Mouse (Mus musculus) megakaryocyte, embryonic 14.5 days (primary cell): Measurements from ENCODE around the gene Rex1bd. TPM values are rescaled to one million over a fixed set of nuclear protein-coding genes. Genes with fewer than 3 reads are reported as not detected.

Experiments used
- H3K27me3 ChIP-seq: replicated peaks from 2 replicates; pipeline ENCODE3; 2012; ENCODE audit warnings: inconsistent platforms
- H3K36me3 ChIP-seq: replicated peaks from 2 replicates; pipeline ENCODE3; 2012; ENCODE audit warnings: low read length, inconsistent platforms, mixed read lengths
- H3K4me1 ChIP-seq: 2 replicates; pipeline ENCODE4 v1.6.1; 2012; ENCODE audit warnings: inconsistent platforms
- H3K4me3 ChIP-seq: replicated peaks from 2 replicates; pipeline ENCODE3; 2012; ENCODE audit warnings: moderate library complexity, mild to moderate bottlenecking, inconsistent platforms
- H3K9me3 ChIP-seq: 2 replicates; pipeline ENCODE4 v1.6.1; 2012; ENCODE audit warnings: inconsistent platforms
- FLI1 ChIP-seq: IDR thresholded peaks from 2 replicates; pipeline ENCODE4 v1.6.1; 2012; ENCODE audit warnings: low read length, inconsistent platforms, mixed read lengths
- GATA1 ChIP-seq: IDR thresholded peaks from 3 replicates; pipeline ENCODE4 v1.6.1; 2012; ENCODE audit warnings: mixed read lengths, low read length, inconsistent platforms, borderline replicate concordance
- polyA plus RNA-seq: library from polyadenylated mRNA; stranded (reverse); fragments of >175 nt; gene quantifications from 2 replicates; pipeline ENCODE4 v1.2.3, GENCODE M21; 2012; ENCODE audit warnings: low replicate concordance; ENCODE audit not compliant: insufficient read depth

Gene Rex1bd
- 135 and 319 TPM in 2 replicates for polyA plus RNA-seq

- Histone ChIP-seq H3K4me1 (peaks cover 79% of the 10 kb centered on the region), H3K27me3 (peaks cover 12% of the 10 kb centered on the region), H3K9me3 (no peaks in the 10 kb centered on the region), H3K4me3 (peak within 1 kb of the TSS; percentile 95), H3K36me3 (peaks cover 42% of the 10 kb centered on the region)
- TF ChIP-seq FLI1 (no peak), GATA1 (no peak)
Observed at GRCm38 (mm10) chr8:70506328-70507026, at the start of gene Rex1bd. Gene Rex1bd (minus strand): TSS chr8:70506752.

GRCm38 (mm10) chr8:70555079-70555747, 48.7 kb upstream of the Rex1bd start:
- no peak for TF ChIP-seq GATA1
- no peak for TF ChIP-seq FLI1
- no peak overlapping the region for H3K4me3 ChIP-seq
- no peaks in the 10 kb centered on the region for H3K9me3 ChIP-seq
- peaks cover 99% of the 10 kb centered on the region for H3K4me1 ChIP-seq
- no peaks in the 10 kb centered on the region for H3K27me3 ChIP-seq
- H3K36me3 ChIP-seq: peaks cover 84% of the 10 kb centered on the region

- peak overlapping the region; percentile 67 for H3K4me3 ChIP-seq
- H3K4me1 ChIP-seq: peaks cover 99% of the 10 kb centered on the region
- no peaks in the 10 kb centered on the region for H3K27me3 ChIP-seq
- peaks cover 74% of the 10 kb centered on the region for H3K36me3 ChIP-seq
- TF ChIP-seq FLI1 (no peak), GATA1 (no peak)
- no peaks in the 10 kb centered on the region for H3K9me3 ChIP-seq
Observed at GRCm38 (mm10) chr8:70553740-70554139, 47.2 kb upstream of the Rex1bd start.

- no peaks in the 10 kb centered on the region for H3K9me3 ChIP-seq
- H3K27me3 ChIP-seq: no peaks in the 10 kb centered on the region
- peaks cover 78% of the 10 kb centered on the region for H3K36me3 ChIP-seq
- peak overlapping the region; percentile 83 for H3K4me3 ChIP-seq
- no peak for TF ChIP-seq GATA1
- TF ChIP-seq FLI1: no peak
- H3K4me1 ChIP-seq: peaks cover 99% of the 10 kb centered on the region
Observed at GRCm38 (mm10) chr8:70552836-70553235, 46.3 kb upstream of the Rex1bd start.

GRCm38 (mm10) chr8:70551558-70552161, 45.1 kb upstream of the Rex1bd start:
- peaks cover 99% of the 10 kb centered on the region for H3K4me1 ChIP-seq
- no peaks in the 10 kb centered on the region for H3K9me3 ChIP-seq
- no peak for TF ChIP-seq FLI1
- TF ChIP-seq GATA1: no peak
- H3K4me3 ChIP-seq: peak overlapping the region; percentile 83
- H3K36me3 ChIP-seq: peaks cover 75% of the 10 kb centered on the region
- no peaks in the 10 kb centered on the region for H3K27me3 ChIP-seq

- Histone ChIP-seq H3K27me3 (no peaks in the 10 kb centered on the region), H3K36me3 (peaks cover 76% of the 10 kb centered on the region), H3K4me1 (peaks cover 99% of the 10 kb centered on the region), H3K9me3 (no peaks in the 10 kb centered on the region), H3K4me3 (no peak overlapping the region)
- TF ChIP-seq GATA1: peak; percentile 84; the same call in 2 of the 3 replicates
- TF ChIP-seq FLI1: peak; percentile 86
Observed at GRCm38 (mm10) chr8:70549412-70550184, 43.0 kb upstream of the Rex1bd start.

- Histone ChIP-seq H3K9me3 (no peaks in the 10 kb centered on the region), H3K4me3 (peak overlapping the region; percentile 51), H3K27me3 (no peaks in the 10 kb centered on the region), H3K4me1 (peaks cover 99% of the 10 kb centered on the region), H3K36me3 (peaks cover 76% of the 10 kb centered on the region)
- TF ChIP-seq GATA1 (no peak), FLI1 (no peak)
Observed at GRCm38 (mm10) chr8:70547762-70548161, 41.2 kb upstream of the Rex1bd start.

- Histone ChIP-seq H3K9me3 (no peaks in the 10 kb centered on the region), H3K36me3 (peaks cover 71% of the 10 kb centered on the region), H3K4me1 (peaks cover 99% of the 10 kb centered on the region), H3K27me3 (no peaks in the 10 kb centered on the region), H3K4me3 (peak overlapping the region; percentile 76)
- TF ChIP-seq GATA1: no peak
- no peak for TF ChIP-seq FLI1
Observed at GRCm38 (mm10) chr8:70546412-70546811, 39.9 kb upstream of the Rex1bd start.

- Histone ChIP-seq H3K4me3 (peak overlapping the region; percentile 88), H3K4me1 (peaks cover 92% of the 10 kb centered on the region)
Observed at GRCm38 (mm10) chr8:70544200-70544687, 37.7 kb upstream of the Rex1bd start.

GRCm38 (mm10) chr8:70541081-70541480, 34.5 kb upstream of the Rex1bd start:
- Histone ChIP-seq H3K36me3 (peaks cover 62% of the 10 kb centered on the region), H3K4me1 (peaks cover 85% of the 10 kb centered on the region), H3K4me3 (peak overlapping the region; percentile 99), H3K9me3 (no peaks in the 10 kb centered on the region), H3K27me3 (no peaks in the 10 kb centered on the region)
- TF ChIP-seq GATA1 (no peak), FLI1 (no peak)

More at GRCm38 (mm10) chr8:70544200-70544687, 37.7 kb upstream of the Rex1bd start:
- TF ChIP-seq FLI1 (no peak), GATA1 (no peak)
- peaks cover 71% of the 10 kb centered on the region for H3K36me3 ChIP-seq
- no peaks in the 10 kb centered on the region for H3K9me3 ChIP-seq
- H3K27me3 ChIP-seq: no peaks in the 10 kb centered on the region
